Mouse (Mus musculus) lung, adult 2 months (tissue): ENCODE results near the gene Olfr615. TPM values are rescaled to one million over a fixed set of nuclear protein-coding genes. Genes with fewer than 3 reads are reported as not detected.
"Not testable (repeated sequence)": the region's sequence is repeated elsewhere in the genome, so short reads cannot be mapped to it uniquely, and the experiment has no call there.

Source experiments
- DNase-seq: peaks from one replicate; pipeline ENCODE4 v3.0.0; 2022
- H3K4me1 ChIP-seq: fragments of 200-500 bp; 2 replicates; pipeline ENCODE4 v1.6.1; 2011; ENCODE audit warnings: low read length; ENCODE audit not compliant: control insufficient read depth, insufficient read depth
- H3K4me3 ChIP-seq: fragments of 200-500 bp; replicated peaks from 2 replicates; pipeline ENCODE3; 2011; ENCODE audit warnings: low read depth, mild to moderate bottlenecking, control low read depth, low read length; ENCODE audit errors: extremely low read depth
- CTCF ChIP-seq: fragments of 200-500 bp; IDR thresholded peaks from 2 replicates; pipeline ENCODE4 v1.5.1; 2011; ENCODE audit warnings: mild to moderate bottlenecking, low read length, control low read depth; ENCODE audit not compliant: insufficient read depth
- POLR2A ChIP-seq: fragments of 200-500 bp; IDR thresholded peaks from 2 replicates; pipeline ENCODE4 v1.6.1; 2011; ENCODE audit warnings: low read depth, mild to moderate bottlenecking, control low read depth, low read length, borderline replicate concordance; ENCODE audit errors: extremely low read depth
- WGBS: fragments of 180-500 bp; shearing (Covaris S2); methylation state at CpG from one replicate; pipeline ENCODE4 v1.1.7; 2018; 5-methylcytosine and 5-hydroxymethylcytosine counted together
- polyA plus RNA-seq: library from polyadenylated mRNA; depleted of rRNA; stranded (reverse); fragments of >200 nt; gene quantifications from 2 replicates; pipeline ENCODE4 v1.2.3, GENCODE M21; 2012; rRNA removed

Olfr615 gene
- polyA plus RNA-seq, result not detected in 2 replicates

- DNase-seq, result no peak
- TF ChIP-seq POLR2A (no peak), CTCF (no peak)
- H3K4me3 ChIP-seq, result no peak within 1 kb of the TSS
- H3K4me1 ChIP-seq, result no peaks in the 10 kb centered on the region
- WGBS, result 82% methylated on average over 2 of the region's 2 CpGs
These were observed at the start of gene Olfr615 for GRCm38 (mm10) chr7:103555779-103556178. TSS of gene Olfr615 (plus strand) at chr7:103556079.

GRCm38 (mm10) chr7:103512022-103512421, 43.9 kb upstream of the Olfr615 start, which contains the start of gene Olfr610:
TSS of gene Olfr610 (minus strand) at chr7:103512122.
- TF ChIP-seq CTCF (no peak), POLR2A (no peak)
- Histone ChIP-seq H3K4me1 (no peaks in the 10 kb centered on the region), H3K4me3 (no peak within 1 kb of the TSS)
- 82% methylated on average over 2 of the region's 2 CpGs for WGBS
- DNase-seq, result no peak

DNA sequence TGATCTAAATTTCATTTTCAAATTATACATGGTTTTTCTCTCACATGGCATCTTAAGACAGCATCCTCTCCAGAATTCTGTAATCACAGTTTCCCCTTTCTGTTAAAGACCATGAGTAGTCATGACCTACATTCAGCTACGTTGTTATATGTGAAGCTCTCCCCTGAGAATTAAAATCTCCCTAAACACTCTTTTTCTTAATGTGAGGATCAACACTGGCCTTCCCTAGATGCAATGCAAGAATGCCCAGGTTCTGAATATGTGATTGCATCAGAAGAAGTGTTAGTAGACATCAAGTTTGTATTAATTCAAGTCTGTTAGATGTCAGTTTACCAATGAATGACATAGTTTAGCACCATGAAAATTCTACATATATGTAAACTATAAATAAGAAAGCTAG, 35.1 kb upstream of the Olfr615 start, which contains the start of gene Olfr611:
Gene Olfr611, minus strand, starts transcription at position 101 of the 400 bp plus-strand sequence.
- not testable (repeated sequence) for H3K4me1 ChIP-seq, H3K4me3 ChIP-seq, DNase-seq
- WGBS, result 56% methylated on average over 1 of the region's 1 CpGs

- not testable (repeated sequence) for H3K4me3 ChIP-seq, H3K4me1 ChIP-seq, DNase-seq
- WGBS, result 71% methylated on average over 2 of the region's 2 CpGs
These were observed 13.3 kb upstream of the Olfr615 start, which contains the start of gene Olfr612 for GRCm38 (mm10) chr7:103542617-103543016. TSS of gene Olfr612 (minus strand) at chr7:103542717.

DNA sequence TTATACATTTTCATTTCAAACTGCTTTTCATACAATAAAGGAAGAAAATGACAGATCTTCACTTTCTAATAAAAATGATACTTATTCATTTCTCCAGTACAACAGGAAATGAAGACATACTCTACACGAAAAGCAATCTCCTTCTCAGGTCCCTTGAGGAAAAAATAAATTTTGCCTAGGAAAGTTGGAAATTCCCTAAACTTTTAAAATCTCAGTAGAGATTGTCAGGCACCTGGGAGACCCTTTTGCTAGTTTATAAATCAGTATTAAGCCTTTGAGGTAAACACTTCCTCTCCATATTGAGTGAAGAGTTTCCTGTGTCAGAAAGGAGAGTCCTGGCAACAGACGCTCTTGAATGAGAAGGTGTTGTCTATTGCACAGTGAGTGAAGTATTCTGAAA, 8.1 kb upstream of the Olfr615 start, which contains the start of gene Olfr613:
Gene Olfr613, plus strand, starts transcription at position 301 of the 400 bp plus-strand sequence.
- H3K4me1 ChIP-seq, result no peaks in the 10 kb centered on the region
- TF ChIP-seq CTCF (no peak), POLR2A (no peak)
- 51% methylated on average over 2 of the region's 2 CpGs for WGBS

DNA sequence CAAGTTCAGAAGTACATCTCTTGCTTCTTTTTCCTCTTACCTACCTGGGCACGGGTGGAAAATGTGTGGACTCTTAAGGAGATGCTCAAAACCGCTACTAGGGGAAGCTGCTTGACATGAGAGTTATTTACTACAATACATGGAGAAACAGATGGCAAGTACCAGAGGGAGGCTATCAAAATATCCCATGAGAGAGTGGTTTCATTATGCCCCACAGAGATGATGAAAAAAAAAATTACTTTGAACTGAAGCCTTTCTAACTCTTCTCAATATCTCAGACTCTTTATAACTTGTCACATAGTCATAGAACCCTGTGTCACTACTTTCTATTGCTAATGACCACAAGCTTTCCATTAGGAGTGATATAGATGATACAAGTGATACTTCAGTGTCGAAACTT, 13.2 kb downstream of the Olfr615 start, which contains the start of gene Olfr616:
Gene Olfr616, minus strand, starts transcription at position 101 of the 400 bp plus-strand sequence.
- TF ChIP-seq POLR2A (no peak), CTCF (no peak)
- 72% methylated on average over 3 of the region's 3 CpGs for WGBS

More for the DNA sequence above, 8.1 kb upstream of the Olfr615 start, which contains the start of gene Olfr613:
- H3K4me3 ChIP-seq, result no peak within 1 kb of the TSS
- no peak for DNase-seq

GRCm38 (mm10) chr7:103572761-103573160, 16.9 kb downstream of the Olfr615 start, which contains the start of gene Olfr617:
TSS of gene Olfr617 (plus strand) at chr7:103573061.
- 69% methylated on average over 1 of the region's 1 CpGs for WGBS
- no peaks in the 10 kb centered on the region for H3K4me1 ChIP-seq
- DNase-seq, result no peak
- no peak within 1 kb of the TSS for H3K4me3 ChIP-seq
- TF ChIP-seq POLR2A (no peak), CTCF (no peak)

More for the DNA sequence above, 13.2 kb downstream of the Olfr615 start, which contains the start of gene Olfr616:
- DNase-seq, result no peak
- H3K4me1 ChIP-seq, result no peaks in the 10 kb centered on the region
- H3K4me3 ChIP-seq, result no peak within 1 kb of the TSS

DNA sequence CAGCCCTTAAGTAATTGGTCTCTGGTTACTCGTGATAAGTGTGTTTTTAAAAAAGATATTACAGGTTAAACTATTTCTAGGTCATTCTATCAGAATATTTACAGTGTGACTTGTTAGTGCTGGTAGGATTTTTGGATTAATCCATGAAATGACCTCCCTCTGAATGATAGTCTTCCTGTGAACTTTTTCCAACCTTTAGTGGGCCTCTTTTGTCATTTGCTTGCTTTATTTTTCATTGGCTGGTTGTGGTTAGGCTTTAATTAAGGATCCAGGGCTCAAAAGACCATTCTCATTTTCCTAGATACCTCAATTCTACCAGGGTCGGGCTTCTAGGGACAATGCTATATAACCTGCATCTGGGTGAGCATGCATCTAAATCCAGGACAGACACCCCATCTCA, 33.9 kb downstream of the Olfr615 start, which contains the start of gene Olfr618:
Gene Olfr618, plus strand, starts transcription at position 301 of the 400 bp plus-strand sequence.
- DNase-seq, result no peak
- Histone ChIP-seq H3K4me1 (no peaks in the 10 kb centered on the region), H3K4me3 (no peak within 1 kb of the TSS)
- no peak for TF ChIP-seq CTCF
- TF ChIP-seq POLR2A, result no peak
- WGBS, result 50% methylated on average over 2 of the region's 2 CpGs

DNA sequence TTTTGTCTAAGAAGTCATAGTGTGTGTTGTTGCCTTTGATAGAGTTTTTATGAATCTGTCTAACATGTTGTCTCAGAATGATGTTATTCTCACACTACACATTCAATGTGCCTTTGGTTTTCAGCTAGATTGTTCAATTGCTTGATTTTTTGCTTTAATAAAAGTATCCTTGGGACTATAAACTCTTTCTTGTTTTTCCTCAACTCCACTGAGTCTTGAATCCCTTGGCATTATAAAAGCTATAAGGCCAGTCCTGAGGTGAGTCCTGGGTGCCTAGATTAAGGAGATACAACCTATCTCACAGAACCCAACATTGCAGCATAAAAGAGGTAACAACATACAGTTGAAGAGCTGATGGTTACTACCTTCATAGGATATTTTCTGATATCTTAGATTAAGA, 44.4 kb downstream of the Olfr615 start, which contains the start of gene Olfr619:
Gene Olfr619, plus strand, starts transcription at position 301 of the 400 bp plus-strand sequence.
- Histone ChIP-seq H3K4me1 (no peaks in the 10 kb centered on the region), H3K4me3 (no peak within 1 kb of the TSS)
- TF ChIP-seq CTCF (no peak), POLR2A (no peak)
- DNase-seq, result no peak

- TF ChIP-seq CTCF (no peak), POLR2A (no peak)
- H3K4me3 ChIP-seq, result no peak overlapping the region
- H3K4me1 ChIP-seq, result no peaks in the 10 kb centered on the region
- DNase-seq, result no peak
- 67% methylated on average over 2 of the region's 2 CpGs for WGBS
These were observed 51.5 kb downstream of the Olfr615 start for GRCm38 (mm10) chr7:103607425-103607824.

DNA sequence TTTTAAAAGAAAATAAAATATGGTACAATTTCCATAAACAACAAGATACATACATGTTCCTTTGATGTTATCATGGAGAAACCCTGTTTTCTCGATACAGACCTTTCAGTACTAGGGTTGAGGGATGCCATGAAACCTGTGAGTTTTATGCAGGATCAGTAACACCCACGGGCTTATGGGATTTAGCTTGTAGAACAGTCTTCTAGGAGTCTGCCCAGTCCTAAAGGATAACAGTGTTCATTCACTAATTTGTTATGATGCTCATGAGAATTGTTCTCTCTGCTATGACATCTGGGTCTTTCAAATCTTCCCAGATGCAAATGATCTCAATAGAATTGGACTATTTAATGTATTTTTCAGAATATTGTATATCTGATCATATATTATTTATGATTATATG, 56.6 kb downstream of the Olfr615 start, which contains the start of gene Olfr620:
Gene Olfr620, minus strand, starts transcription at position 101 of the 400 bp plus-strand sequence.
- Histone ChIP-seq H3K4me3 (no peak within 1 kb of the TSS), H3K4me1 (no peaks in the 10 kb centered on the region)
- WGBS, result 52% methylated on average over 2 of the region's 2 CpGs
- no peak for TF ChIP-seq CTCF
- no peak for TF ChIP-seq POLR2A
- DNase-seq, result no peak

Other genes with a start within 250 kb of the Olfr615 start
- gene Olfr597, start 239.8 kb upstream of the Olfr615 start, polyA plus RNA-seq, result not detected in 2 replicates
- not detected in 2 replicates for gene Olfr598, start 232.5 kb upstream of the Olfr615 start, polyA plus RNA-seq
- gene Olfr599, start 220.2 kb upstream of the Olfr615 start, polyA plus RNA-seq, result not detected in 2 replicates
- not detected in 2 replicates for gene Olfr600, start 206.4 kb upstream of the Olfr615 start, polyA plus RNA-seq
- not detected in 2 replicates for gene Olfr601, start 193.4 kb upstream of the Olfr615 start, polyA plus RNA-seq
- not detected in 2 replicates for gene Olfr603, start 169.9 kb upstream of the Olfr615 start, polyA plus RNA-seq
- not detected in 2 replicates for gene Usp17lc, start 141.0 kb upstream of the Olfr615 start, polyA plus RNA-seq
- not detected in 2 replicates for gene Olfr605, start 110.6 kb upstream of the Olfr615 start, polyA plus RNA-seq
- not detected in 2 replicates for gene Olfr606, start 107.0 kb upstream of the Olfr615 start, polyA plus RNA-seq
- gene Olfr607, start 91.9 kb upstream of the Olfr615 start, polyA plus RNA-seq, result not detected in 2 replicates
- gene Olfr608, start 86.2 kb upstream of the Olfr615 start, polyA plus RNA-seq, result not detected in 2 replicates
- not detected in 2 replicates for gene Olfr609, start 58.0 kb upstream of the Olfr615 start, polyA plus RNA-seq
- not detected in 2 replicates for gene Olfr610, start 44.0 kb upstream of the Olfr615 start, polyA plus RNA-seq
- gene Olfr611, start 35.2 kb upstream of the Olfr615 start, polyA plus RNA-seq, result not detected in 2 replicates
- not detected in 2 replicates for gene Olfr612, start 13.4 kb upstream of the Olfr615 start, polyA plus RNA-seq
- gene Olfr613, start 8.0 kb upstream of the Olfr615 start, polyA plus RNA-seq, result not detected in 2 replicates
- gene Olfr616, start 13.1 kb downstream of the Olfr615 start, polyA plus RNA-seq, result not detected in 2 replicates
- not detected in 2 replicates for gene Olfr617, start 17.0 kb downstream of the Olfr615 start, polyA plus RNA-seq
- gene Olfr618, start 34.0 kb downstream of the Olfr615 start, polyA plus RNA-seq, result not detected in 2 replicates
- gene Olfr619, start 44.5 kb downstream of the Olfr615 start, polyA plus RNA-seq, result not detected in 2 replicates
- not detected in 2 replicates for gene Olfr620, start 56.5 kb downstream of the Olfr615 start, polyA plus RNA-seq
- gene Olfr622, start 86.6 kb downstream of the Olfr615 start, polyA plus RNA-seq, result not detected in 2 replicates
- not detected in 2 replicates for gene Olfr623, start 107.6 kb downstream of the Olfr615 start, polyA plus RNA-seq
- gene Olfr624, start 115.1 kb downstream of the Olfr615 start, polyA plus RNA-seq, result not detected in 2 replicates
- gene Olfr625-ps1, start 126.6 kb downstream of the Olfr615 start, polyA plus RNA-seq, result not detected in 2 replicates
- gene Olfr243, start 158.6 kb downstream of the Olfr615 start, polyA plus RNA-seq, result not detected in 2 replicates
- gene Olfr628, start 174.3 kb downstream of the Olfr615 start, polyA plus RNA-seq, result not detected in 2 replicates
- not detected in 2 replicates for gene Olfr629, start 188.9 kb downstream of the Olfr615 start, polyA plus RNA-seq
- gene Olfr630, start 201.3 kb downstream of the Olfr615 start, polyA plus RNA-seq, result not detected in 2 replicates
- gene Olfr69, start 215.5 kb downstream of the Olfr615 start, polyA plus RNA-seq, result not detected in 2 replicates
- not detected in 2 replicates for gene Olfr68, start 223.6 kb downstream of the Olfr615 start, polyA plus RNA-seq
- not detected in 2 replicates for gene Olfr67, start 235.7 kb downstream of the Olfr615 start, polyA plus RNA-seq